Mouse (Mus musculus) hindbrain, postnatal 0 days (tissue): ENCODE measurements around the gene L3mbtl2. TPM values are rescaled to one million over a fixed set of nuclear protein-coding genes. Genes with fewer than 3 reads are reported as not detected.

Experiments
- ATAC-seq: fragments of 200-750 bp; cut with Nextera tagmentation; 2 replicates; pipeline ENCODE4 v1.8.0; 2017; ENCODE audit warnings: mild to moderate bottlenecking, moderate TSS enrichment, moderate library complexity
- DNase-seq: peaks from one replicate; pipeline ENCODE4 v3.0.0-alpha.2; 2015; ENCODE audit warnings: low spot score
- H3K27ac ChIP-seq: fragments of 300-500 bp; sonication (generic); 2 replicates; pipeline ENCODE4 v1.5.1; 2014; ENCODE audit warnings: mild to moderate bottlenecking
- H3K27me3 ChIP-seq: fragments of 300-500 bp; sonication (generic); 2 replicates; pipeline ENCODE4 v1.6.1; 2014; ENCODE audit warnings: low read length, mixed read lengths; ENCODE audit not compliant: insufficient read depth
- H3K36me3 ChIP-seq: fragments of 300-500 bp; sonication (generic); 2 replicates; pipeline ENCODE4 v1.6.1; 2014; ENCODE audit warnings: low read length, mixed read lengths; ENCODE audit not compliant: insufficient read depth
- H3K4me1 ChIP-seq: fragments of 300-500 bp; sonication (generic); 2 replicates; pipeline ENCODE4 v1.6.1; 2014; ENCODE audit warnings: antibody characterized with exemption, low read length, mixed read lengths; ENCODE audit not compliant: insufficient read depth
- H3K4me2 ChIP-seq: fragments of 300-500 bp; sonication (generic); 2 replicates; pipeline ENCODE4 v1.6.1; 2014; ENCODE audit warnings: low read depth, mild to moderate bottlenecking, low read length, moderate library complexity, mixed read lengths
- H3K4me3 ChIP-seq: fragments of 300-500 bp; sonication (generic); 2 replicates; pipeline ENCODE4 v1.5.1; 2014; ENCODE audit warnings: low read length
- H3K9ac ChIP-seq: fragments of 300-500 bp; sonication (generic); replicated peaks from 2 replicates; pipeline ENCODE4 v1.6.1; 2014; ENCODE audit warnings: mild to moderate bottlenecking, low read length, moderate library complexity, mixed read lengths
- H3K9me3 ChIP-seq: fragments of 300-500 bp; sonication (generic); 2 replicates; pipeline ENCODE4 v1.6.1; 2016; ENCODE audit warnings: low read length, mixed read lengths
- CTCF ChIP-seq: IDR thresholded peaks from 2 replicates; pipeline ENCODE4 v1.5.1; 2016; ENCODE audit warnings: antibody characterized with exemption, control low read depth, low read depth
- WGBS: fragments of 180-500 bp; shearing (Covaris S2); extraction: QIAGEN DNeasy Blood & Tissue Kit; methylation state at CpG from one replicate; pipeline ENCODE4 v1.1.7; 2014; 5-methylcytosine and 5-hydroxymethylcytosine counted together
- polyA plus RNA-seq: library from polyadenylated mRNA; unstranded; fragments of >200 nt; fragmentation: Nextera tagmentation; extraction: Ambion mirVana; gene quantifications from 2 replicates; pipeline ENCODE4 v1.2.1, GENCODE M21; 2015
- total RNA-seq: library from RNA; depleted of rRNA; stranded (reverse); fragments of >200 nt; gene quantifications from 2 replicates; pipeline ENCODE4 v1.2.3, GENCODE M21; 2014; rRNA removed

L3mbtl2 gene
- total and polyA plus RNA-seq, 2 experiments from 2014 or later: 27.6 to 31.4 TPM

DNA sequence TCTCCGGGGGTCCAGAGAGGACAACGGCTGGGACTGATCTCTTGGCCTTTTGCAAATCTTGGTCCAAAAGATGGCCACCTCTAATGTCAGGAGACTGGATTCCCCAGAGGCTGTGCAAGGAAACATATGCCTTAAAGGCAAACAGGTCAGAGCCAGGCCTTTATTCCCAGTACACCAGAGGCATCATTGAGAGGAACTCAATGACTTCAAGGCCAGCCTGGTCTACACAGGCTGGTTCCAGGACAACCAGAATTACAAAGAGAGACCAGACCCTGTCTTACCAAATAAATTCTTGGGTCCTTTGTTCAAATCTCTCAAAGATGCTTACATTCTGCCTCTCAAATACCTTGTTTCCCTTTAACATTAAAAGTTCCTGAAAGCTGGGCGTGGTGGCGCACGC, 58.7 kb downstream of the L3mbtl2 start:
- WGBS: 90% methylated on average over 5 of the region's 5 CpGs
- ATAC-seq: no peak
- peaks cover 27% of the 10 kb centered on the region for H3K36me3 ChIP-seq
- H3K27ac ChIP-seq: no peak overlapping the region
- no peak overlapping the region for H3K4me3 ChIP-seq
- no peak for DNase-seq
- no peak for TF ChIP-seq CTCF
- H3K4me2 ChIP-seq: no peak overlapping the region
- no peaks in the 10 kb centered on the region for H3K9me3 ChIP-seq
- no peaks in the 10 kb centered on the region for H3K27me3 ChIP-seq
- no peak overlapping the region for H3K9ac ChIP-seq
- no peaks in the 10 kb centered on the region for H3K4me1 ChIP-seq

DNA sequence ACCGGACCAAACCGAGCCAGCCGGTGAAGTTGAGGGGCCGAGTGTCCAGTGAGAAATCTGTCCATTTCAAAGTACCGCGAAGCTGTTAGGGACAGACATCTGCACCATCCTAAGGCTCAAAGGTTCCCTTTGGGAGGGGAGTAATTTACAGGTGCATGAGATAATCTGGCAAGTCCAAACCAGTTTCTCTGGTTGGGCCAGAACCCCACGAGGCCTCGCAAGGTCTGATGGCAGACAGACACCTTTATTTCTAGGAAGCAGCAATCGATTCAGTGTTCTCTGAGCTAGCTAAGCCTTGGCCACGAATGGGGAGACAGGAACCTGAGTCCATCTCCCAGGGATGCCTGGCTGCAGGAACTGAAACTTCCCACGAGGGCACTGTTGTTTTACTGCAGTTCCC, 60.0 kb downstream of the L3mbtl2 start:
- ATAC-seq (no peak), DNase-seq (no peak)
- Histone ChIP-seq H3K36me3 (peaks cover 27% of the 10 kb centered on the region), H3K4me2 (no peak overlapping the region), H3K27me3 (no peaks in the 10 kb centered on the region), H3K9me3 (no peaks in the 10 kb centered on the region), H3K9ac (no peak overlapping the region), H3K4me3 (no peak overlapping the region), H3K4me1 (peaks cover 6% of the 10 kb centered on the region; the same call in 1 of the 2 replicates), H3K27ac (no peak overlapping the region)
- no peak for TF ChIP-seq CTCF
- 95% methylated on average over 11 of the region's 11 CpGs for WGBS

DNA sequence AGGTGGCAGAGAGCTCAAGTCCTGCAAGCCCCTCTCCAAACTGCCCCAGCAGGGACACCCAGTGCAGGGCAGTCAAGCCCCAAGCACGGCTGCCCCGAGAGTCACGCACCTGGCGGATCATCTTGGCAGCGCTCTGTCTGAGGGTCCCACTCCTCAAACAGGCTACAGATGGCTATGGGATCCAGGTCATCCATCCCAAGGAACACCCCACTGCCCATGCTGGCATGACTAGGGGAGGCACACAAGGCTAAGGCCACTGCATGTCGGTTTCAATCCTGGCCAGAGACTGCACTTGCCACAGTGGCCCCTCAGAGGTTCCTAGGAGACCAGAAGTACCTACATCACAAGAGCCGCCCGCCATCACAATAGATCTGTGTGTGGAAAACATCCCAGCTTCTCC, 62.3 kb downstream of the L3mbtl2 start:
- TF ChIP-seq CTCF: no peak
- H3K27me3 ChIP-seq: no peaks in the 10 kb centered on the region

GRCm38 (mm10) chr15:81729241-81729791, 65.6 kb downstream of the L3mbtl2 start:
- ATAC-seq (peak; percentile 60), DNase-seq (peak; percentile 24)
- Histone ChIP-seq H3K9me3 (no peaks in the 10 kb centered on the region), H3K27ac (peak overlapping the region; percentile 79), H3K9ac (peak overlapping the region; percentile 71), H3K4me3 (peak overlapping the region; percentile 98), H3K4me2 (peak overlapping the region; percentile 97), H3K27me3 (no peaks in the 10 kb centered on the region), H3K4me1 (peaks cover 9% of the 10 kb centered on the region; the same call in 1 of the 2 replicates), H3K36me3 (no peaks in the 10 kb centered on the region)
- WGBS: under 1% methylated on average over 49 of the region's 49 CpGs
- TF ChIP-seq CTCF: no peak

More for the DNA sequence above, 62.3 kb downstream of the L3mbtl2 start:
- peaks cover 9% of the 10 kb centered on the region; the same call in 1 of the 2 replicates for H3K4me1 ChIP-seq
- no peak overlapping the region for H3K4me2 ChIP-seq
- no peak overlapping the region for H3K4me3 ChIP-seq
- H3K36me3 ChIP-seq: peaks cover 15% of the 10 kb centered on the region
- ATAC-seq: no peak
- no peak for DNase-seq
- H3K9ac ChIP-seq: no peak overlapping the region
- no peak overlapping the region for H3K27ac ChIP-seq
- no peaks in the 10 kb centered on the region for H3K9me3 ChIP-seq
- WGBS: 91% methylated on average over 8 of the region's 8 CpGs

- 4% methylated on average over 41 of the region's 41 CpGs for WGBS
- H3K9me3 ChIP-seq: no peaks in the 10 kb centered on the region
- peak overlapping the region; percentile 71 for H3K9ac ChIP-seq
- TF ChIP-seq CTCF: no peak
- H3K27me3 ChIP-seq: no peaks in the 10 kb centered on the region
- peak overlapping the region; percentile 79 for H3K27ac ChIP-seq
- peak overlapping the region; percentile 97 for H3K4me2 ChIP-seq
- H3K4me1 ChIP-seq: peaks cover 9% of the 10 kb centered on the region; the same call in 1 of the 2 replicates
- peak; percentile 99 for DNase-seq
- ATAC-seq: peak; percentile 99
- H3K4me3 ChIP-seq: peak overlapping the region; percentile 98
- no peaks in the 10 kb centered on the region for H3K36me3 ChIP-seq
Observed at GRCm38 (mm10) chr15:81729792-81730635, 66.3 kb downstream of the L3mbtl2 start.

GRCm38 (mm10) chr15:81735075-81735474, 71.4 kb downstream of the L3mbtl2 start:
- H3K4me3 ChIP-seq: no peak overlapping the region
- no peaks in the 10 kb centered on the region for H3K36me3 ChIP-seq
- no peaks in the 10 kb centered on the region for H3K9me3 ChIP-seq
- no peak overlapping the region for H3K9ac ChIP-seq
- H3K27ac ChIP-seq: no peak overlapping the region
- TF ChIP-seq CTCF: no peak
- DNase-seq (no peak), ATAC-seq (no peak)
- WGBS: 70% methylated on average over 3 of the region's 3 CpGs
- H3K4me1 ChIP-seq: no peaks in the 10 kb centered on the region
- H3K4me2 ChIP-seq: no peak overlapping the region
- H3K27me3 ChIP-seq: no peaks in the 10 kb centered on the region

Other genes with a start within 250 kb of the L3mbtl2 start
- gene Rbx1, start 197.6 kb upstream of the L3mbtl2 start, total RNA-seq: 122 and 127 TPM in 2 replicates
- 446 and 451 TPM in 2 replicates for gene Rbx1, start 197.6 kb upstream of the L3mbtl2 start, polyA plus RNA-seq
- 44.0 and 51.5 TPM in 2 replicates for gene Ep300, start 78.5 kb upstream of the L3mbtl2 start, total RNA-seq
- 12.9 and 13.1 TPM in 2 replicates for gene Ep300, start 78.5 kb upstream of the L3mbtl2 start, polyA plus RNA-seq
- gene Chadl, start 33.4 kb downstream of the L3mbtl2 start, total RNA-seq: 43.1 and 64.4 TPM in 2 replicates
- gene Chadl, start 33.4 kb downstream of the L3mbtl2 start, polyA plus RNA-seq: 45.1 and 45.6 TPM in 2 replicates
- 136 and 148 TPM in 2 replicates for gene Zc3h7b, start 81.2 kb downstream of the L3mbtl2 start, total RNA-seq
- 31.4 and 34.5 TPM in 2 replicates for gene Zc3h7b, start 81.2 kb downstream of the L3mbtl2 start, polyA plus RNA-seq
- 147 and 151 TPM in 2 replicates for gene Rangap1, start 81.6 kb downstream of the L3mbtl2 start, total RNA-seq
- 124 and 128 TPM in 2 replicates for gene Rangap1, start 81.6 kb downstream of the L3mbtl2 start, polyA plus RNA-seq
- 62.5 and 64.1 TPM in 2 replicates for gene Tef, start 138.5 kb downstream of the L3mbtl2 start, total RNA-seq
- gene Tef, start 138.5 kb downstream of the L3mbtl2 start, polyA plus RNA-seq: 27.8 and 30.4 TPM in 2 replicates
- 12.9 and 13.9 TPM in 2 replicates for gene Tob2, start 194.9 kb downstream of the L3mbtl2 start, total RNA-seq
- 14.0 and 14.5 TPM in 2 replicates for gene Tob2, start 194.9 kb downstream of the L3mbtl2 start, polyA plus RNA-seq
- 29.0 and 29.7 TPM in 2 replicates for gene Phf5a, start 208.0 kb downstream of the L3mbtl2 start, total RNA-seq
- 102 and 110 TPM in 2 replicates for gene Phf5a, start 208.0 kb downstream of the L3mbtl2 start, polyA plus RNA-seq
- 536 and 538 TPM in 2 replicates for gene Aco2, start 208.4 kb downstream of the L3mbtl2 start, total RNA-seq
- gene Aco2, start 208.4 kb downstream of the L3mbtl2 start, polyA plus RNA-seq: 298 and 299 TPM in 2 replicates